Mouse (Mus musculus) thymus, adult 2 months (tissue): ENCODE results near the gene Rorb.

Experiments used
- CTCF ChIP-seq: fragments of 200-500 bp; IDR thresholded peaks from 2 replicates; pipeline ENCODE4 v1.5.1; 2012; ENCODE audit warnings: mild to moderate bottlenecking, control low read depth, low read length, moderate library complexity, borderline replicate concordance; ENCODE audit not compliant: control insufficient read depth, poor library complexity, insufficient read depth; ENCODE audit errors: extremely low read depth
- POLR2A ChIP-seq: fragments of 200-500 bp; IDR thresholded peaks from 2 replicates; pipeline ENCODE4 v1.6.1; 2012; ENCODE audit warnings: mild to moderate bottlenecking, low read length, control low read depth, moderate library complexity; ENCODE audit not compliant: control insufficient read depth, poor library complexity, insufficient read depth; ENCODE audit errors: extremely low read depth

GRCm38 (mm10) chr19:19074756-19075155, 36.2 kb downstream of the Rorb start:
- TF ChIP-seq POLR2A (no peak), CTCF (no peak)
